Mouse (Mus musculus) CH12.LX (cell line): ENCODE results near the gene Pou2f3.

ENCODE experiments used
- CHD1 ChIP-seq: IDR thresholded peaks from 2 replicates; pipeline ENCODE4 v1.6.1; 2012; ENCODE audit warnings: low read depth, low read length, improper control_type of control experiment, inconsistent platforms
- CTCF ChIP-seq, 2 experiments: IDR thresholded peaks in 1 of 2; conservative IDR thresholded peaks in 1 of 2; 2 replicates each; pipeline ENCODE4 v1.5.1; 2011 to 2012; ENCODE audit warnings: low read depth in 2 of 2, low read length in 2 of 2, improper control_type of control experiment in 1 of 2, inconsistent platforms in 1 of 2, mild to moderate bottlenecking in 1 of 2, moderate library complexity in 1 of 2
- ELF1 ChIP-seq: IDR thresholded peaks from 2 replicates; pipeline ENCODE4 v1.6.1; 2014; ENCODE audit warnings: low read depth, mild to moderate bottlenecking, inconsistent platforms, low read length, improper control_type of control experiment
- EP300 ChIP-seq: IDR thresholded peaks from 2 replicates; pipeline ENCODE4 v1.6.1; 2011; ENCODE audit warnings: low read length, improper control_type of control experiment
- ETS1 ChIP-seq: conservative IDR thresholded peaks from 2 replicates; pipeline ENCODE4 v1.6.1; 2012; ENCODE audit warnings: low read depth, mild to moderate bottlenecking, inconsistent platforms, low read length, improper control_type of control experiment, moderate library complexity
- GABPA ChIP-seq: IDR thresholded peaks from 2 replicates; pipeline ENCODE4 v1.6.1; 2012; ENCODE audit warnings: low read depth, low read length, improper control_type of control experiment, inconsistent platforms; ENCODE audit not compliant: insufficient replicate concordance
- KAT2A ChIP-seq: IDR thresholded peaks from 2 replicates; pipeline ENCODE4 v1.6.1; 2012; ENCODE audit warnings: low read length, improper control_type of control experiment, inconsistent platforms; ENCODE audit not compliant: insufficient replicate concordance
- MAX ChIP-seq: IDR thresholded peaks from 2 replicates; pipeline ENCODE4 v1.6.1; 2011; ENCODE audit warnings: low read length, improper control_type of control experiment
- MYC ChIP-seq: IDR thresholded peaks from 2 replicates; pipeline ENCODE4 v1.6.1; 2011; ENCODE audit warnings: low read depth, mild to moderate bottlenecking, improper control_type of control experiment, low read length
- POLR2A ChIP-seq: IDR thresholded peaks from 2 replicates; pipeline ENCODE4 v1.6.1; 2011; ENCODE audit warnings: low read depth, mild to moderate bottlenecking, improper control_type of control experiment, low read length
- POLR2AphosphoS2 ChIP-seq: IDR thresholded peaks from 2 replicates; pipeline ENCODE4 v1.6.1; 2011; ENCODE audit warnings: low read depth, low read length, improper control_type of control experiment
- UBTF ChIP-seq: IDR thresholded peaks from 2 replicates; pipeline ENCODE4 v1.6.1; 2012; ENCODE audit warnings: low read depth, mild to moderate bottlenecking, inconsistent platforms, low read length, improper control_type of control experiment, moderate library complexity
- ZC3H11A ChIP-seq: IDR thresholded peaks from 2 replicates; pipeline ENCODE4 v1.6.1; 2012; ENCODE audit warnings: low read depth, mild to moderate bottlenecking, inconsistent platforms, low read length, improper control_type of control experiment
- ZNF384 ChIP-seq: IDR thresholded peaks from 2 replicates; pipeline ENCODE4 v1.6.1; 2012; ENCODE audit warnings: low read depth, low read length, improper control_type of control experiment, inconsistent platforms

DNA sequence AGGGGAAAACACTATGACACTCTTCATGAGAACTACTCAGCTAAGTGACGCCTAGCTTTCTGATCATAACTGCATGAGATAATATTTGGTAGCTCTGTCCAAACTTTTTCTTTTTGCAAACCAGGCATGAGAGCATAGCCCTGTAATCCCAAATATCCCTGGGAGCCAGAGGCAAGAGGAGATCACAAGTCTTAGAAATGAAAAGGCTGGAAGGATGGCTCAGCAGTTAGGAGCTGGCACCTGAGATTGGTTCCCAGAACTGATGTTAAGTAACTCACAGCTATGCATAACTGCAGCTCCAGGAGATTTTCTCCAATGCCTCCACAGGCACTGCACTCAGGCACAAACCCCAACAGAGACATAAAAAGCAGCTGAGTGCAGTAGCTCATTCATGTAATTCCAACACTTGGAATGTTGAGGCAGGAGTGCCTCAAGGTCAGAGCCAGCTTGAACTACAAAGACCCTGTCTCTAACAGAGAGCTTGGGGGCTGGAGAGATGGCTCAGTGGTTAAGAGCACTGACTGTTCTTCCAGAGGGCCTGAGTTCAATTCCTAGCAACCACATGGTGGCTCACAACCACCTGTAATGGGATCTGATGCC is 124.4 kb downstream of the Pou2f3 start:
- TF ChIP-seq ZNF384: no peak
- no peak for TF ChIP-seq EP300
- TF ChIP-seq CTCF (conservative IDR thresholded peaks at IDR 0.05 in 1 of 2, IDR thresholded peaks at IDR 0.05 in 1 of 2; ENCODE audit: low read depth in 2 of 2, low read length in 2 of 2): no peak
- no peak for TF ChIP-seq GABPA
- no peak for TF ChIP-seq POLR2A
- TF ChIP-seq ETS1: no peak
- no peak for TF ChIP-seq ZC3H11A
- TF ChIP-seq KAT2A: no peak
- TF ChIP-seq UBTF: no peak
- no peak for TF ChIP-seq ELF1
- no peak for TF ChIP-seq CHD1
- no peak for TF ChIP-seq MYC
- TF ChIP-seq MAX: no peak
- TF ChIP-seq POLR2AphosphoS2: no peak
